Mouse (Mus musculus): ENCODE data around the gene Usp50. TPM values are rescaled to one million over a fixed set of nuclear protein-coding genes. Genes with fewer than 3 reads are reported as not detected.

Gene Usp50
- not detected for total RNA-seq (2023)

GRCm38 (mm10) chr2:126783370-126783769 lies at the start of gene Usp50:
Gene Usp50 (minus strand): TSS chr2:126783470.

GRCm38 (mm10) chr2:126706759-126707437 lies 76.4 kb downstream of the Usp50 start, which contains the start of gene Usp8:
Gene Usp8 (plus strand): TSS chr2:126707328.

GRCm38 (mm10) chr2:126676122-126676515 lies 107.2 kb downstream of the Usp50 start, which contains the start of gene Gabpb1:
Gene Gabpb1 (minus strand): TSS chr2:126676337.

Other genes starting within 250 kb of the Usp50 start
- gene Slc27a2, start 231.1 kb downstream of the Usp50 start, total RNA-seq (2023): not detected
- gene Hdc, start 164.2 kb downstream of the Usp50 start, total RNA-seq (2023): 100 to 1,000 TPM; 349 to 388 TPM
- gene Gabpb1, start 107.1 kb downstream of the Usp50 start, total RNA-seq (2023): 10 to 100 TPM; 35.9 to 39.9 TPM
- 10 to 100 TPM; 45.3 to 49.7 TPM for gene Usp8, start 76.1 kb downstream of the Usp50 start, total RNA-seq (2023)
- gene Trpm7, start 92.8 kb upstream of the Usp50 start, total RNA-seq (2023): 10 to 100 TPM; 41.2 to 46.8 TPM
- gene Sppl2a, start 149.8 kb upstream of the Usp50 start, total RNA-seq (2023): 10 to 100 TPM; 46.8 to 52.6 TPM
- 10 to 100 TPM; 13.3 to 13.6 TPM for gene Ap4e1, start 225.2 kb upstream of the Usp50 start, total RNA-seq (2023)

Measured in neutrophil, adult 59 days (primary cell).